Mouse (Mus musculus) myocyte (in vitro differentiated cells): ENCODE data around the gene Per1. TPM values are rescaled to one million over a fixed set of nuclear protein-coding genes. Genes with fewer than 3 reads are reported as not detected.

ENCODE experiments used
- H3K27me3 ChIP-seq: one replicate; pipeline ENCODE4 v1.6.1; 2011; ENCODE audit not compliant: control insufficient read depth, insufficient read depth, insufficient read length
- H3K36me3 ChIP-seq: one replicate; pipeline ENCODE4 v1.6.1; 2011; ENCODE audit not compliant: control insufficient read depth, insufficient read depth
- H3K4me2 ChIP-seq: one replicate; pipeline ENCODE4 v1.6.1; 2011; ENCODE audit warnings: low read depth, control low read depth
- H3K4me3 ChIP-seq: one replicate; pipeline ENCODE4 v1.5.1; 2011; ENCODE audit warnings: mild to moderate bottlenecking, control low read depth, moderate library complexity
- H3K79me2 ChIP-seq: one replicate; pipeline ENCODE4 v1.6.1; 2011; ENCODE audit not compliant: control insufficient read depth, insufficient read depth
- H3ac ChIP-seq: one replicate; pipeline ENCODE4 v1.6.1; 2011; ENCODE audit not compliant: control insufficient read depth, insufficient read length
- CEBPB ChIP-seq: IDR thresholded peaks from 2 replicates; pipeline ENCODE4 v1.6.1; 2011; ENCODE audit warnings: mild to moderate bottlenecking, moderate library complexity; ENCODE audit not compliant: poor library complexity, insufficient read depth, severe bottlenecking
- E2F4 ChIP-seq: IDR thresholded peaks from one replicate; pipeline ENCODE4 v1.6.1; 2011; ENCODE audit warnings: mild to moderate bottlenecking, control low read depth, moderate library complexity; ENCODE audit not compliant: insufficient read depth
- MAX ChIP-seq: IDR thresholded peaks from one replicate; pipeline ENCODE4 v1.6.1; 2011; ENCODE audit warnings: low read depth, mild to moderate bottlenecking, control low read depth
- MYOD1 ChIP-seq, 3 experiments: IDR thresholded peaks; one replicate each; pipeline ENCODE4 v1.6.1; 2011; ENCODE audit warnings: control low read depth in 2 of 3, low read depth in 2 of 3, mild to moderate bottlenecking in 2 of 3, moderate library complexity in 1 of 3; ENCODE audit not compliant: insufficient read length in 2 of 3, control insufficient read depth in 1 of 3
- MYOG ChIP-seq, 3 experiments: IDR thresholded peaks; one replicate each; pipeline ENCODE4 v1.6.1; 2011; ENCODE audit warnings: control low read depth in 2 of 3, low read depth in 2 of 3, mild to moderate bottlenecking in 2 of 3; ENCODE audit not compliant: insufficient read length in 2 of 3, control insufficient read depth in 1 of 3, insufficient read depth in 1 of 3
- POLR2A ChIP-seq: IDR thresholded peaks from one replicate; pipeline ENCODE4 v1.6.1; 2011; ENCODE audit warnings: low read depth, mild to moderate bottlenecking, control low read depth, moderate library complexity; ENCODE audit not compliant: insufficient read length
- POLR2AphosphoS2 ChIP-seq: IDR thresholded peaks from one replicate; pipeline ENCODE4 v1.6.1; 2011; ENCODE audit warnings: low read depth, control low read depth; ENCODE audit not compliant: insufficient read length
- REST ChIP-seq: IDR thresholded peaks from one replicate; pipeline ENCODE4 v1.6.1; 2011; ENCODE audit warnings: mild to moderate bottlenecking, control low read depth, moderate library complexity; ENCODE audit not compliant: insufficient read depth, insufficient read length
- SRF ChIP-seq: IDR thresholded peaks from one replicate; pipeline ENCODE4 v1.6.1; 2011; ENCODE audit warnings: low read depth; ENCODE audit not compliant: control insufficient read depth, insufficient read length
- TCF12 ChIP-seq: IDR thresholded peaks from one replicate; pipeline ENCODE4 v1.6.1; 2011; ENCODE audit warnings: mild to moderate bottlenecking, control low read depth; ENCODE audit not compliant: poor library complexity, insufficient read depth, severe bottlenecking
- TCF3 ChIP-seq: IDR thresholded peaks from one replicate; pipeline ENCODE4 v1.6.1; 2011; ENCODE audit warnings: low read depth, control low read depth; ENCODE audit not compliant: insufficient read length
- USF1 ChIP-seq: IDR thresholded peaks from one replicate; pipeline ENCODE4 v1.6.1; 2011; ENCODE audit warnings: low read depth, mild to moderate bottlenecking, control low read depth, moderate library complexity
- polyA plus RNA-seq: library from polyadenylated mRNA; unstranded; fragments of >200 nt; fragmentation: generic; extraction: Trizol; gene quantifications from one replicate; pipeline ENCODE4 v1.2.1, GENCODE M21; 2012; ENCODE audit warnings: missing spikeins

The Per1 gene
- polyA plus RNA-seq, 1 experiment: 8.9 TPM

GRCm38 (mm10) chr11:69099177-69099914, 4.3 kb downstream of the Per1 start:
- H3K4me3 ChIP-seq: peak overlapping the region; percentile 40
- H3K36me3 ChIP-seq: peaks cover 24% of the 10 kb centered on the region
- H3K27me3 ChIP-seq: no peaks in the 10 kb centered on the region
- peaks cover 10% of the 10 kb centered on the region for H3K79me2 ChIP-seq
- peak overlapping the region; percentile 5 for H3ac ChIP-seq
- peak overlapping the region; percentile 99 for H3K4me2 ChIP-seq
- TF ChIP-seq TCF3 (no peak), MAX (no peak), POLR2A (no peak), SRF (no peak), CEBPB (no peak)

- TF ChIP-seq MYOG (IDR thresholded peaks at IDR 0.05; ENCODE audit: control insufficient read depth in 1 of 3, insufficient read depth in 1 of 3, insufficient read length in 2 of 3, low read depth in 2 of 3) (peak in 1 of 3 experiments; percentile 42), TCF3 (no peak), CEBPB (no peak), SRF (peak; percentile 97), E2F4 (no peak), REST (no peak), MYOD1 (IDR thresholded peaks at IDR 0.05; ENCODE audit: control insufficient read depth in 1 of 3, insufficient read length in 2 of 3, low read depth in 2 of 3) (peak in 2 of 3 experiments; percentile 4 to 36), POLR2AphosphoS2 (no peak), MAX (no peak), POLR2A (peak; percentile 40), TCF12 (no peak), USF1 (no peak)
- H3K36me3 ChIP-seq: peaks cover 30% of the 10 kb centered on the region
- H3K4me3 ChIP-seq: peak overlapping the region; percentile 40
- H3K4me2 ChIP-seq: peak overlapping the region; percentile 99
- H3K27me3 ChIP-seq: no peaks in the 10 kb centered on the region
- H3K79me2 ChIP-seq: peaks cover 10% of the 10 kb centered on the region
- H3ac ChIP-seq: no peak overlapping the region
These were observed 4.9 kb downstream of the Per1 start for GRCm38 (mm10) chr11:69099915-69100345.

GRCm38 (mm10) chr11:69100639-69101360, 5.8 kb downstream of the Per1 start:
- H3K36me3 ChIP-seq: peaks cover 34% of the 10 kb centered on the region
- TF ChIP-seq MYOG (IDR thresholded peaks at IDR 0.05; ENCODE audit: control insufficient read depth in 1 of 3, insufficient read depth in 1 of 3, insufficient read length in 2 of 3, low read depth in 2 of 3): no peak
- TF ChIP-seq POLR2A: no peak
- TF ChIP-seq E2F4: no peak
- no peak for TF ChIP-seq SRF
- no peak for TF ChIP-seq REST
- no peak for TF ChIP-seq MYOD1 (IDR thresholded peaks at IDR 0.05; ENCODE audit: control insufficient read depth in 1 of 3, insufficient read length in 2 of 3, low read depth in 2 of 3)
- no peak for TF ChIP-seq TCF3
- no peak for TF ChIP-seq MAX
- no peak for TF ChIP-seq CEBPB
- no peak for TF ChIP-seq USF1
- TF ChIP-seq POLR2AphosphoS2: no peak
- no peak for TF ChIP-seq TCF12

GRCm38 (mm10) chr11:69101604-69102402, 6.8 kb downstream of the Per1 start:
- Histone ChIP-seq H3K27me3 (no peaks in the 10 kb centered on the region), H3K4me3 (no peak overlapping the region), H3K36me3 (peaks cover 34% of the 10 kb centered on the region), H3ac (no peak overlapping the region), H3K4me2 (peak overlapping the region; percentile 30), H3K79me2 (peaks cover 10% of the 10 kb centered on the region)
- TF ChIP-seq CEBPB (no peak), MYOG (IDR thresholded peaks at IDR 0.05; ENCODE audit: control insufficient read depth in 1 of 3, insufficient read depth in 1 of 3, insufficient read length in 2 of 3, low read depth in 2 of 3) (no peak), E2F4 (no peak), SRF (no peak), MAX (no peak), REST (no peak), POLR2A (no peak), USF1 (no peak), TCF3 (no peak), MYOD1 (IDR thresholded peaks at IDR 0.05; ENCODE audit: control insufficient read depth in 1 of 3, insufficient read length in 2 of 3, low read depth in 2 of 3) (no peak), POLR2AphosphoS2 (no peak), TCF12 (no peak)

More at GRCm38 (mm10) chr11:69100639-69101360, 5.8 kb downstream of the Per1 start:
- Histone ChIP-seq H3K4me2 (peak overlapping the region; percentile 99), H3ac (no peak overlapping the region), H3K79me2 (peaks cover 10% of the 10 kb centered on the region), H3K4me3 (peak overlapping the region; percentile 40), H3K27me3 (no peaks in the 10 kb centered on the region)
